Mouse (Mus musculus): ENCODE results near the gene Prkd3.

DNA sequence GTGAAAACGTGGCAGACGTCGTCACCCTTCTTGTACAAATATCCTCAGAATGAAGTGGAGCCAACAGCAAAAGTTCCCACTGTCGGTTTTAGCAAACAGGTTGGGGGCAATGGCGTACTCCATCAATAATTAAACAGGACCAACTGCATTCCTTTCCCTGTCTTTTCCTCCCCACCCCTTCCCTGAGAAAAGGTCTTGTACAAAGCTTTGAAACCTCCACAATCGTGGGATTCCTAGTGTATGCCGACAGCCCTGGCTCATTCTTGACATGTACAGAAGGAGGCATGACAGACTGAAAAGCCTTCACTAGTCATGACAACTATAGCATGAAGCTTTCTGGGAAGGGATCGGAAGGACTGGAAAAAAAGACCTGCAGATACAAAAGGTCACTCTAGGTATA is 67.4 kb downstream of the Prkd3 start:
- TF ChIP-seq CTCF (IDR thresholded peaks at IDR 0.05; ENCODE audit: insufficient read depth, low read depth, low read length) (no peak), POLR2A (IDR thresholded peaks at IDR 0.05; ENCODE audit: insufficient read depth, low read depth, low read length) (no peak)
